Mouse (Mus musculus) granulocyte monocyte progenitor cell, adult 5-6 weeks (primary cell): ENCODE data around the gene Tcap. TPM values are rescaled to one million over a fixed set of nuclear protein-coding genes. Genes with fewer than 3 reads are reported as not detected.
A peak's percentile ranks its signal among the peaks of the same experiment; 100 is the strongest.

Experiments used
- ATAC-seq: replicated peaks from 2 replicates; pipeline ENCODE4 v1.8.0; 2016; ENCODE audit warnings: mild to moderate bottlenecking, moderate TSS enrichment, inconsistent platforms; ENCODE audit not compliant: poor library complexity, severe bottlenecking
- total RNA-seq, 2 experiments: library from RNA; stranded (forward) in 1 of 2; stranded (reverse) in 1 of 2; fragments of 200-712, 200-1000 nt in 1 of 2; fragments of >200 nt in 1 of 2; fragmentation: Nextera tagmentation in 1 of 2; gene quantifications; 2 replicates each; pipeline ENCODE4 v1.2.3; 2014 to 2017

The Tcap gene
- total RNA-seq (2014; fragmentation: Nextera tagmentation) (not detected in 2 replicates), total RNA-seq (2017) (not detected in 2 replicates)

DNA sequence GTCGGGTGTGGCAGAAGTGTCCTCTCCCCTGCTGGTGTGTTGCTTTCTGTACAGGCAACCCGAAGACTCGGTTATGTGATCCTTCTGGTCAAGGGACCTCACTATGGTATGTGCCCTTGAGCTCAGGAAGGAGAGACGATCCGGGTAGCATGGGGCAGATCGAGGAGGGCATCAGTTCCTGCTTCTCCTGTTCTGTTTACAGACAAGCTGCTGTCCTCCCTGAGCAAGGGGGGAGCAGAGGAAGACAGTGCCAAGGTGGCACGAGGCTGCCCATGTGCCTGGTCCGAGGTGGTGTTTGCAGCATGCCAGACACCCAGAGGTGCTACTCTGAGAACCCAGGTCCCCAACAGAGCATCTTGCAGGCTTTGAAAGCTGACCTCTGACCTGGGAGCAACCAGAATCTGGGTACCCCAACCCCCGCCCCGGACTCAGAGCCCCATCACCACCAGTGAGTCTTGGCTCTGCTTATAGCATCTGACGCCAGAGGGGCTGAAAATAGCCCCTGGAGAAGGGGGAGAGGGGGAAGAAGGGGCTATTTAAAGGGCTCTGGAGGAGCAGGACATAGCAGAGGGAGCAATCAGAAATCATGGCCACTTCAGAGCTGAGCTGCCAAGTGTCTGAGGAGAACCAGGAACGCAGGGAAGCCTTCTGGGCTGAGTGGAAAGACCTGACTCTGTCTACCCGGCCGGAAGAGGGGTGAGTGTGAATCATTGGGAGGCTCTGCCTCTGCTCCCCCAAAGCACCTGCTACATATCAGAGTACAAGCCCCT lies at the start of gene Tcap:
Gene Tcap (plus strand): TSS at position 551 of the 770 bp plus-strand sequence.
- ATAC-seq = no peak

GRCm38 (mm10) chr11:98333981-98334741 lies 49.5 kb upstream of the Tcap start:
- no peak for ATAC-seq

DNA sequence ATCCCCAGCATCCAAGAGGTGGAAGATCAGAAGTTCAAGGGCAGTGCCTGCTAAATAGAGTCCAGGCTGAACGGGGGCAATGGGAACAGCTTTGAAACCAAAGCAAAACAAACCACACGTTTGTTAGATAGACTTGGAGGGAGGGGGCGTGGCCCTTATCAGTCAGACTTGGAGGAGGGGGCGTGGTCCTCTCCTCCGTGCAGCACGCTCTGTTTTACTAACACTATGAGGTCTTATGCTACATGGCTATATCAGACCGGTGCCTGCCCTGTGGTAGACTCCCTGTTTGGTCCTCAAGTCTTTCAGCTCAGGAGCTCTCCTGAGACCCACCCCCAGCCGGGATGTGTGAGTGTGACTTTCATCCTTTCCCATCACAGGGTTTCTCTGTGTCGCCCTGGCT lies 48.4 kb upstream of the Tcap start:
- ATAC-seq = no peak

DNA sequence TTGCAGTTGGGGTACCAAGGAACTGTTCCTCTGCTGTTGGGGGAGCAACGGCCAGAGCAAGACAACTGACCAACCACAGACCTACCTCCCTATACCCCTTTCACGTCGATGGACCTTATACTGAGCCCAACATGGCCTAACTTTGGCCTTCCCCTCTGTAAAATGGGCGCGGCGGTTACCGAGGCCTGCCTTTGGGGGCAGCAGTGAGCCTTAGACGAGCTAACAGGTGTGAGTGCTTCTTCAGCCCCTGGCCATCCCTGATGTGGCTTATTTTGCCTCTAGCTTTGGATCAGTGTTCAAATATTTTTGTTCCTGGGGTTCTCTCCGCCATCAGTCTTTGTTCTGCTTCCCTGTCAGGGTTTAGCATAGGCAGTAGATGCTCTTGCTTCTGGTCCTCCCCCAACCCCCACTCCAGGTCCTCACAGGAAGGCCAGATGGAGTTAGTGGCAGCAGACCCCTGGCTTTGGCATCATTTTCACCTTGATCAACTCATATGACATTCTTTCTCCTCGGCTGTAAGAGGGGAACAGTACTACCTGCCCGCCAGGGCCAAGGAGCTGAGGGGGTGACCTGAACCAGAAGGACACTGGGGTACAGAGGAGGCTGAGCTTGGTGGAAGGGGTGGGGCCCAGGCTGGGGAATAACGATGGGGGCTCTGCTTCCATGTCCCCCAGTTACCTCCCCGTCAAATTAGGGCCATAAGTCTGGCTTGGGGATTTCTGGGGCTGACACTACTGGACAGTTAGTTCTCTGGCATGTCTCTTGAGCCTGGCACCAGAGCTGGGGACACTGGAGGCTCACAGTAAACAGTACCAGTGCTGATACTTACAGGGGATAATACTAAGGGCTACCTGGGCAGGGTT lies 47.1 kb upstream of the Tcap start:
- ATAC-seq = no peak

DNA sequence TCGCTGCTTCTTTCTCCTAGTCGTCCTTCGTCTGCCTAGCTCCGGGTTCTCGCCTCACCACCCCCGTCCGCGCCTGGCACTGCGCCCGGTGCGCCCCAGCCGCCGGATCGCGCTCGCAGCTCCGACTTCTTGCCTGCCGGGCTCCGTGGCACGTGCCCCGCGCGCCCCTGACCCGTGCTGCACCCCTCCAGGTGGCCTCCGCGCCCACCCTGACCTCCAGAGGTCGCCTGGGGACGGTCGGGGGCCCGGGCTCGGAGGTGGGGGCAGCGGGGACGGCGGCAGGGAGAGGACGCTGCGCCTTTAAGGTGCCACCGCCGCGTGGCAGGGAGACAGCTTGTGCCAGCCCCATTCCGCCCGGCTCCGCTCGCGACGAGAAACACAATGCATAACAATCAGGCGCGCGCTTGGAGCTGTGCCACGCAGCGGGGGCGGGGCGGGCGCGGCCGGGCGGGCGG lies 45.1 kb upstream of the Tcap start:
- no peak for ATAC-seq

- no peak for ATAC-seq
Measured at GRCm38 (mm10) chr11:98339071-98339501, 44.5 kb upstream of the Tcap start.

GRCm38 (mm10) chr11:98339679-98340287 lies 43.8 kb upstream of the Tcap start:
- no peak for ATAC-seq

GRCm38 (mm10) chr11:98340597-98340996 lies 43.0 kb upstream of the Tcap start:
- ATAC-seq = no peak

DNA sequence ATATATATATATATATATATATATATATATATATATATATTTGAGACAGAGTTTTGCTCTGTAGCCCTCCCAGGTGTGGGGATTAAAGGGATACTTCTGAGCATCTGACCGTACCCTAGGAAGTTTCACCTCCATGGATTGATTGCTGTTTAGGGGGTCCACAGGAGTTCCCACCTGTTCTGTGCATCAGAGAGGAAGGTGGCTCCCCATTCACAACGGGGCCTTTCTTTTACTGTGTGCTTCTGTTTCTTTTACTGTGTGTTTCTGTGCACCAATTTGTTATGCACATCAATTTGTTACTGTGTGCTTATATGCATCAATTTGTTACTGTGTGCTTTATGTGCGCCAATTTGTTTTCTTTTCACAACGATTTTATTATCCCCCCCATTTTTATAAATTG lies 42.4 kb upstream of the Tcap start:
- no peak for ATAC-seq

GRCm38 (mm10) chr11:98342000-98342945 lies 41.3 kb upstream of the Tcap start:
- ATAC-seq = peak; percentile 85

DNA sequence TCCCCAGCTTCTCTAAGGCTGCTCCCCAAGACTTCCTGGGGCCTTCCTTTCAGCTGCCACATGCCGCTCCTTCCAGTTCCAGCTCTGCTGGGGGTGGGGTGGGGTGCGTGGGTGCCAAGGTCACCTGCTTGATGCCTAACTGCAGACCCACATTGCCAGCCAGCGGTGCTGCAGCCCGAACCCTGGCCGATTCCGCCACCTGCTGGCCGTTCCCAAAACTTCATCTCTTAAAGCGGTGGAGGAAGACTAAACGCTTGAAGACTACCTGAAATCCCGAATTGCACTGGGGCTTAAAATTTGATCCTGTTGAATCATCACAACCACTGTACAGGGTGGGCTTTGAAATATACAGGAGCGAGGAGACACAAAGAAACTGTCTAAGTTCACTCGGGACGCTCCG lies 38.4 kb upstream of the Tcap start:
- peak; percentile 39; the same call in 1 of the 2 replicates for ATAC-seq

DNA sequence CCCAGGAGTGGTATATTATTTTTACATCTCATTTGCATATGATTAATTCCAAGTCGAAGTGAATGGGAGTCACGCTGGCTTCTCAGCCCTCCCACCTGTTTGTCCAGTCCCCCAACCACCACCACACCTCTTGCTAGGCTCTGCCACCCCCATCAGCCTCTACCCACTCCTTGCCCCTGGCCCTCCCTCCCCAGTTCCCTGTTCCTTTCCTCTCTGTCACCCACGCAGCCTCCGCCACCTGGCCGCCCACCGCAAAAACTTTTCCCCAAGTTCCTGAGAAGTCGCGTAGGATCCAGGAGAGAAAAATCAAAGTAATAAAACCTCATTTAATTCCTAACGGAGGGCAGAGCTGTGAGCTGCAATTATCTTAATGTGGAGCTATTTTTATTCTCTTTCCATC lies 37.4 kb upstream of the Tcap start:
- ATAC-seq = no peak

DNA sequence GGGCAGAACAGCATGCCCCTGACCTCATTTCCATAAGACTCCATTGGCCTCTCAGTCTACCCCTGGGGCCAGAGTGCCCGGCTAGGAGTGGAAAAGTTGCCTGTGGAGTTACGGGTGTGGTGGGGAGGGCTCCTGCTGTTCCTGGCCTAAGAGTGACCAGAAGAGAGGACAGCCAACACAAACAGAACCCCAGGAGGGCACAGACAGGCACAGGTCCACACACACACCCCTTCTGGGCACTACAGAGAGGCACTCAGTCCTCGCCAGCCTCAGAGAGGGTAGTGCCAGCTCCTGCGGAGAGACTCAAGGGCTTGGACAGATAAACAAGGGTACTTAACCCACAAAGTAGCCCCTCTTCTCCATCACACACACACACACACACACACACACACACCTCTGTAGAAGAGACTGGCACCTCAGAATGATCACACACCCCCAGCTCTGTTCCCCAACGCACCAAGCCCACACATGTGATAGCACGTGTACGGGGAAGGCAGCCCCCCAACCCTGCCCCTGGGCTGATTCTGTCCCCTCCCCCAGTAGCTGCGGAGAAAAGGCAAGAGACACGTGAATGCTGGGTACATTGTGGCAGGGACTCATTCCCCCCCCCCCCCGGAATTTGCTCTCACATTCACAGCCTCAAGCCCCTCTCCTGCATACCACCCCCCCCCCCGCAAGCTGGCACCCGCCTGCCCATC lies 36.1 kb upstream of the Tcap start:
- no peak for ATAC-seq

GRCm38 (mm10) chr11:98348083-98348961 lies 35.3 kb upstream of the Tcap start, which contains the start of gene Ppp1r1b:
Gene Ppp1r1b (plus strand): TSS chr11:98348404.
- ATAC-seq = peak; percentile 40; the same call in 1 of the 2 replicates

GRCm38 (mm10) chr11:98349308-98349707 lies 34.3 kb upstream of the Tcap start:
- no peak for ATAC-seq

GRCm38 (mm10) chr11:98352272-98352990 lies 31.2 kb upstream of the Tcap start:
- no peak for ATAC-seq
